Mouse (Mus musculus): ENCODE results near the gene Txnrd2.

The Txnrd2 gene

GRCm38 (mm10) chr16:18416837-18417236 lies 9.3 kb upstream of the Txnrd2 start:
- no peak for DNase-seq (ENCODE audit: low spot score in 2 of 2)

GRCm38 (mm10) chr16:18417491-18417890 lies 8.7 kb upstream of the Txnrd2 start:
- no peak for DNase-seq (ENCODE audit: low spot score in 2 of 2)

GRCm38 (mm10) chr16:18418756-18419602 lies 7.2 kb upstream of the Txnrd2 start:
- no peak for DNase-seq (ENCODE audit: low spot score in 2 of 2)

DNA sequence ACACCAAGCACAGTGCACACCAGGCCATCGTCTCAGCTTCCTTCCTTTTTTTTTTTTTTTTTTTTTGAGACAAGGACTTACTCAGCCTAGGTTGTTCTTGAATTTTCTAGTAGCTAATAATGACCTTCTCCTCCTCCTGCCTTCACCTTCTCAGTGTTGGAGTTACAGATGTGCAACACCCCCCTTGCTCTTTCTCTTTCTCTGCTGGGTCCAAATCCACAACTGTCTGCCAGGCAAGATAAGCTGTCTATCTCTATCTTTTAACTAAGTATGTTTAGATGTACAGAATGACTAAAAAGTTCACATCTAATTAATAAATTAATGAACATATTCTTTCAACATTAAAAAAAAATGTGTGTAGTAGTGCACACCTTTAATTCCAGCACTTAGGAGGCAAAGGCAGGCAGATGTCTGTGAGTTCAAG lies 6.6 kb upstream of the Txnrd2 start:
- DNase-seq (ENCODE audit: low spot score in 2 of 2) = no peak

GRCm38 (mm10) chr16:18420571-18420970 lies 5.6 kb upstream of the Txnrd2 start:
- DNase-seq (ENCODE audit: low spot score in 2 of 2) = no peak

DNA sequence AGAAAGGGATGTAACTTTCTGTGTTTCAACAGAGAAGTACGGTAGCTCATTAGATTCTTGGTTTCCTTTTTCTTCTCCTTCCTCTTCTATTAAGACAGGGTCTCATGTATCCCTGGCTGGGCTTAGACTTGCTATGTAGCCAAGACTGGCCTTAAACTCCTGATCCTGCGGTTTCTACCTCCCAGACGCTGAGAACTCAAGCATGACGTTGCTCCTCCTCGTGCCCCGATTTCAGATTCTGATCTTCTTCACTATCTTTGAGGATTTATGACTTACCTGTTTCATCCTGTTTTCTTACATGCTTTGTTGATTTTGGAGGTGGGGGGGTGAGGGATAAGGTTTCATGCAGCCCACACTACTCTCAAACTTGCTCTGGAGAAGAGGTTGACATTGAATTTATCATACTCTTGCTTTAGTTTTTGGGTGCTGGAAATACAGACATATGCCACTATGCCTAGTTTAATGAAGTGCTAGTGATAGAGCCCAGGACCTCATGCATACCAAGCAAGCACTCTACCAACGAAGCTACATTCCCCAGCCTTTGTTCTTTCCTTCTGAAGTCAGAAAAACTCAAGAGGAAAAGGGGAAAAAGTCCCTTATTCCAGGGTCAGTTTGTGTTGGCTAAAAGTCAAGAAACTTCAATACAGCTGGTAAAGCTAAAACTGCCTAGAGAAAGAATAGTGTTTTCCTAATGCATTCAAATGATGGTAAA lies 2.8 kb upstream of the Txnrd2 start:
- DNase-seq (ENCODE audit: low spot score in 2 of 2) = no peak

- DNase-seq (ENCODE audit: low spot score in 2 of 2) = no peak
These were observed 2.3 kb upstream of the Txnrd2 start for GRCm38 (mm10) chr16:18423915-18424265.

- DNase-seq (ENCODE audit: low spot score in 2 of 2) = no peak
These were observed 1.7 kb upstream of the Txnrd2 start for GRCm38 (mm10) chr16:18424364-18425045.

DNA sequence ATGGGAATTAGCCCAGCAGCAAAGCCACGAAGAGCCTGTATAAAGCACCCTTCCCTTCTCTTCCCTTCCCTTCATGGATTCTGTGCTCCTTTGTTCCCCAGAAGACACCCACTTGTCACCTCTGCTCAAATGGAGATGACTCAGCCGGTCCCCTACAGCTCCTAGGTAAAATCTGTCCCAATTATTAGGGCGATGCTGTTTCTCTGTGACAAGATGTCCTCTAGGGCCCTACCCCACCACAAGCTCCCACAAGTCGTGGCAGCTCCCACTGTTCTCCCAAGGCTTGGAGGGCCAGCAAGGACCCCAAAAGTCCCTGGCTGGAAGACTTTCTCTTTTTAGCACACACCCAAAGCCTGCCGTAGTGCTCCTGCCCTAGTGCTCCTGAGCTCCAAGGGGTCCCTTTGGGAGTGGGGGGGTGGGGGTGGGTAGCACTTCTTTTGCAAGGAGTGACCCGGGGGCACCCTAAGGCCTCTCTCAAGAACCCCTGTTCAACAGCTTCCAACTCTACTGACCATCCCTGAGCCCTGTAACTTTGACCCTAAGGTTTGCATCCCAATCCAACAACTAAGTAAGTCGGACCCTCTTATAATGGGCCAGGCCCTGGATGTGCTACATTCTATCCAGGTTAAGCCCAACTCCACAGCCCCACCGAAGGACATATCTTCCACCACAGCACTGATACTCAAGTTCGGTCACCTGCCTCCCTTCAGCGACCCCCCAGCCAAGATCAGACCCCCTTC lies 539 bp upstream of the Txnrd2 start:
- DNase-seq (ENCODE audit: low spot score in 2 of 2) = no peak

- no peak for DNase-seq (ENCODE audit: low spot score in 2 of 2)
These were observed 657 bp downstream of the Txnrd2 start, which contains the start of gene Comt for GRCm38 (mm10) chr16:18426802-18427280. Comt (minus strand) TSS chr16:18426852.

- DNase-seq (ENCODE audit: low spot score in 2 of 2) = no peak
These were observed 1.9 kb downstream of the Txnrd2 start for GRCm38 (mm10) chr16:18428011-18428515.

DNA sequence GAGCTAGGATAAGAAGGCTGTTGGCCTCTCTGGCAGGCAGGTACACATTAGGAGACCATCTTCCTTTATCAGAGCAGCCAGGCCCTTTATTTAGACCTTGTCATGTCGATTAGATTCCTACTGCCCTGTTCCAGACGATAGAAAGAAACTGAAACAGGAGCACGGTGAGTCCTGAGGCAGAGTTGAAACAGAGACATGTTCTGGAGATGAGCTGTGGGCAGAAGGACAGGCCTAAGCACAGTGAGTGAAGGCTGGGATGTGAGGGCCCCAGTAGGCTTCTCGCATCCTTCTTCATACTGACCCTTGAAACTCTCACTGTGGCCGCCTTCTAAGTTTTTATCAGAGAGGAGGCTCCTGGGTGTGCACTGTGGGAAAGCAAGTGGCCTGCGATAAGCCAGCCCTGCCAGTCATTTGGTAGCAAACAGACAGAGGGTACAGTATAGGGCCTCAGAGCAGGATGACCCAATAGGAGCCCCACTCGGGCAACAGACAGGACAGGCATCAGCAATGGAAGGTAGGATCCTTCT lies 2.4 kb downstream of the Txnrd2 start:
- DNase-seq (ENCODE audit: low spot score in 2 of 2) = no peak

DNA sequence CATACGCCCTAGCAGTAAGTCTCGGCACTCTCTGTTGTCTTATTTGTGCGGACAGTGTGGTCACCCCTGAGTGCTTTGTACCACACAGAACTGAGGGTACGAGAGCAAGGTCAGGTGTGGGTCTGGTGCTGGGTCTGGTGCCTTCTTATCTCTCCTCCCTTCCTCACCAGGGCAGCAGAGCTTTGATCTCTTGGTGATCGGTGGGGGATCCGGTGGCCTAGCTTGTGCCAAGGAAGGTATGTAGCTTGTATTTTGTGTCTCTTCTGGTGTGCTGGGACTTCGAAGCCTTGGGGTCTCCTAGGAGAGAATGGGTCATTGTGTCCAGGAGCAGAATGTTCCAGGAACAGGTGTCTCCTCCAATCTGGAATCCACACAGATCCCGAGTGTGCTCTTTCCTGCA lies 3.5 kb downstream of the Txnrd2 start:
- no peak for DNase-seq (ENCODE audit: low spot score in 2 of 2)

DNA sequence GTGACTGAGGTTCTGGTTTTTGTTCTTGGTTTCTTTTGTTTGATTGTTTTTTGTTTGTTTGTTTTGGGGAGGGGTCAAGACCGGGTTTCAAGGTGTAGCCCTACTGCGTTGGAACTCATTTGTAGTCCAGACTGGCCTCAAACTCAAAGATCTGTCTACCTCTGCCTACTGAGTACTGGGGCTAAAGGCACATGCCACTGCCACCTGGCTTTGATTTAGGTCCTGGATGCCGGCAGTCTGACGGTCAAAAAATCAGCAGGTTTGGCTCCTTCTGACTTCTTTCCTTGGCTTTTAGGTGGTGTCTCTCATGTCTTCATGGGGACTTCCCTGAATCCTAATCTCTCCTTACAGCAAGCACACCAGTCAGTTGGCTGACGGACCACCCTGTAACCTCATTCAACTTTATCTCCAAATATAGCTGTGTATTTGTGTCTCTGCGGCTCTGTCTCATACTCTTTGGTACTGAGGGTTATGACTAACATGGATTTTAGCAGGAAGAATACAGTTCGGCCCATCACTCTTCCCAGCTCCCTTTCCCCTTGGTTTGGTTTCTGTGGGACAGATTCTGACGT lies 4.5 kb downstream of the Txnrd2 start:
- DNase-seq (ENCODE audit: low spot score in 2 of 2) = no peak

DNA sequence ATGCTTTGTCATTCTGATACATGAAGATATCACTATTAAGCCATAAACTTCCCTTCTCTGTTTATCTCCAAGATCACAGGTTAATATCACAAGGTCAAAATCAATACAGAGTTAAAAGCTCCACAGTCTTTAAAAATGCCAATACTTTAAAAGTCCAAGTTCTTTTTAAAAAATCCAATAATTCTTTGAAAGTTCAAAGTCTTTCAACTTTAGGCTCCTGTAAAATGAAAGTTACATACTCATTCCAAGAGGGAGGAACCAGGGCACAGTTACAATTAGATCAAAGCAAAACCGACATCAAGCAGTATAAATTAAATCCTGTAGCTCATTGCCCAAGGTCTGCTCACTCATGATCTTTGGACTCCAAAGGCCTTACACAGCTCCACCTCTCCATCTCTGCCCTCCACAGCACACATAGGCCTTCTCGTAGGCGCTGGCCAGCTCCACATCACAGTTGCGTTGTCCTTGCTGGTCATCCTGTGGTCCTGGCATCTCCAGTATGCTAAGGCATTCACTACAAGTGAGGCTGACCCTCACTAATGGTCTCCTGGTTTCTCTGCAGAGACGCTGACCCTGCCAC lies 7.2 kb downstream of the Txnrd2 start:
- no peak for DNase-seq (ENCODE audit: low spot score in 2 of 2)

DNA sequence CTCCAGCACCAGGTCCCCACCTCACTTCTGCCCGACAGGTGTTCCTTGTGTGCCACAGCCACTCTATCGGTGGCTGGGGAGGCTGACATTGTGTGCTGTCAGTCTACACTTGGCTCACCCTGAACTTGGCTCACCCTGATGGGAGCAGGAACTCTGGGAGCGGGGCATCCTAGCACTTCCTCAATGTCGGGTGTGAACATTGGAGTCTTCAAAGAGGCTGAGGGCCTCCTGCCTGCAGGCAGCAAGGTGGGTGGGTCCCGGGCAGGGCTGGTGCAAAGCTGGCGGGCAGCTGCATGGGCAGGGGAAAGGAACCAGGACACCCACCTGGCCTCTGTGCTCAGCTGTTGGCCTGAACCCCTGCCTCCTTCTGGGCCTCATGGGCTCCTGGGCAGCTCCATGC lies 9.9 kb downstream of the Txnrd2 start:
- DNase-seq (ENCODE audit: low spot score in 2 of 2) = no peak

- peak; percentile 83 to 94 for DNase-seq (ENCODE audit: low spot score in 2 of 2)
These were observed 17.2 kb downstream of the Txnrd2 start for GRCm38 (mm10) chr16:18443385-18443841.

DNA sequence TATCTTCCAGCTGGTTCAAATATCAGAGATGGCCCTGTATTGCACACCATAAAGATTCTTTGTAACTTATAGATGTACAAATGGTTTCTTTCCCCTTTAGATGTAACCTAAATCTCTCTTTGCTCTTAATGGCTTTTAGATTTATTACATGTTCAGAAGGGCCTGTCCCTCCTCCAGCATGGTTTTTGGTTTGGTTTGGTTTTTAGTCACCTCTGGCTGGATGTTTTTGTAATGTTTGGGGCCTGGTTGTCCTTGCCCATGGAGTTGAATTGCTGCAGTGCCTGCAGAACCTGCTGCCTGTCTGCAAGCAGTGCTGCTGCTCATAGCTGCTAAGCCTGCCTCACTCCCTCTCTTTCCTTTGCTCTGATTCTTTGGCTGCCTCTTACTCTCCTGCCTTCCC lies 21.1 kb downstream of the Txnrd2 start:
- no peak for DNase-seq (ENCODE audit: low spot score in 2 of 2)

- DNase-seq (ENCODE audit: low spot score in 2 of 2) = no peak
These were observed 21.9 kb downstream of the Txnrd2 start for GRCm38 (mm10) chr16:18448104-18448503.

DNA sequence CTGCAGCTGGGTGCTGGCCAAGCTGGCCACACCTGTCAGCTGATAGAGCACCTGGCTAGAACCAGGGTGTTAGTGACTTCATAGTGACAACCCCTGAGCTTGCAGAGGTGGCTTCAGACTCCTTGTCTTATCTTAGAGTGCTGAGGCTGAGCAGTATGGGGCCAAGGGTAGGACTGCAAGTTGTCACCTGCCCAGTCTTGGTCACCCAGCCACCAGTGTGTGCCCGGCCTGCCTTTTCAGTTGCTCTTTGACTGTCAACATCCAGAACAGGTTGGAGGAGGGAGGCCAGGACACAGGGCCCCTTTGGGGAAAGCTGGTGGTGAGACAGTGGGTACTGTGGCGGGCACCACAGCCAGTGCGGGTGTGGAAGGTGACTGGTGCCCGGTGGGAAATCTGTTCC lies 22.8 kb downstream of the Txnrd2 start:
- DNase-seq (ENCODE audit: low spot score in 2 of 2) = no peak
